Mouse (Mus musculus) embryonic facial prominence, embryonic 14.5 days (tissue): ENCODE measurements at regions not wholly inside any gene's neighbourhood (a gene's known extent, or its start where the extent isn't known, plus 50 kb on each side); places are given as distances from the start of the nearest gene placed in this dataset.

Experiments
- ATAC-seq: fragments of 200-750 bp; cut with Nextera tagmentation; 2 replicates; pipeline ENCODE4 v1.8.0; 2017; ENCODE audit warnings: low read depth, moderate number of reproducible peaks, moderate TSS enrichment
- DNase-seq: peaks from one replicate; pipeline ENCODE4 v3.0.0-alpha.2; 2015; ENCODE audit warnings: low spot score
- H3K27ac ChIP-seq: fragments of 300-500 bp; sonication (generic); replicated peaks from 2 replicates; pipeline ENCODE4 v1.5.1; 2014; ENCODE audit warnings: low read depth, mild to moderate bottlenecking, low read length, moderate library complexity
- H3K27me3 ChIP-seq: fragments of 300-500 bp; sonication (generic); replicated peaks from 2 replicates; pipeline ENCODE4 v1.6.1; 2014; ENCODE audit warnings: low read length; ENCODE audit not compliant: control insufficient read depth, insufficient read depth
- H3K36me3 ChIP-seq: fragments of 300-500 bp; sonication (generic); 2 replicates; pipeline ENCODE4 v1.6.1; 2014; ENCODE audit warnings: low read length, mixed read lengths; ENCODE audit not compliant: control insufficient read depth, insufficient read depth
- H3K4me1 ChIP-seq: fragments of 300-500 bp; sonication (generic); 2 replicates; pipeline ENCODE4 v1.6.1; 2014; ENCODE audit warnings: antibody characterized with exemption, low read length; ENCODE audit not compliant: control insufficient read depth, insufficient read depth
- H3K4me2 ChIP-seq: fragments of 300-500 bp; sonication (generic); 2 replicates; pipeline ENCODE4 v1.6.1; 2014; ENCODE audit warnings: low read depth, mild to moderate bottlenecking, low read length, moderate library complexity, mixed read lengths
- H3K4me3 ChIP-seq: fragments of 300-500 bp; sonication (generic); 2 replicates; pipeline ENCODE4 v1.5.1; 2014; ENCODE audit warnings: low read depth, mild to moderate bottlenecking, low read length
- H3K9ac ChIP-seq: fragments of 300-500 bp; sonication (generic); 2 replicates; pipeline ENCODE4 v1.6.1; 2014; ENCODE audit warnings: low read depth, mild to moderate bottlenecking, low read length, moderate library complexity, mixed read lengths
- H3K9me3 ChIP-seq: fragments of 300-500 bp; sonication (generic); 2 replicates; pipeline ENCODE4 v1.6.1; 2016; ENCODE audit warnings: low read length; ENCODE audit not compliant: control insufficient read depth
- WGBS: fragments of 180-500 bp; shearing (Covaris S2); extraction: QIAGEN DNeasy Blood & Tissue Kit; methylation state at CpG from one replicate; pipeline ENCODE4 v1.1.7; 2014; 5-methylcytosine and 5-hydroxymethylcytosine counted together

DNA sequence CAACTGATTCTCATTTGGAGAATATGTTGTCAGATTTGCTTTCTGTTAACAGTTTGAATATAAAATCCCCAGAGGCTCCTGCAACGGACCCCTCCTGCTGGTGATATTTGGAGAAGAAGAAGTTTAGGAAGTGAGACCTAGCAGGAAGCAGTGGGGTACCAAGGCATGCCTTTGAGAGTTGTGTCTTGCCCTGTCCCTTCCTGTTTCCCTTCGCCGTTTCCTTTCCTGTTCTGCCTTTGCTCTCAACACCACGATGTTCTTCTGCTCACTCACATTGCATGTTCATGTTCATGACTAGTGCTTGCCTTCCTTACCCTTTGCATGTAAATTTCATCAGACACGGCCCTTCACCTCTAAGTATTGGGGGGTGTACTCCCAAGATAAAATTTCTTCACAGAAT is 254.0 kb downstream of the Tle4 start:
- WGBS: 56% methylated on average over 5 of the region's 5 CpGs
- no peak overlapping the region for H3K9ac ChIP-seq
- ATAC-seq: no peak
- no peak overlapping the region for H3K27ac ChIP-seq
- no peak for DNase-seq
- H3K36me3 ChIP-seq: no peaks in the 10 kb centered on the region
- H3K9me3 ChIP-seq: no peaks in the 10 kb centered on the region
- no peaks in the 10 kb centered on the region for H3K4me1 ChIP-seq
- no peak overlapping the region for H3K4me3 ChIP-seq
- no peaks in the 10 kb centered on the region for H3K27me3 ChIP-seq
- no peak overlapping the region for H3K4me2 ChIP-seq

DNA sequence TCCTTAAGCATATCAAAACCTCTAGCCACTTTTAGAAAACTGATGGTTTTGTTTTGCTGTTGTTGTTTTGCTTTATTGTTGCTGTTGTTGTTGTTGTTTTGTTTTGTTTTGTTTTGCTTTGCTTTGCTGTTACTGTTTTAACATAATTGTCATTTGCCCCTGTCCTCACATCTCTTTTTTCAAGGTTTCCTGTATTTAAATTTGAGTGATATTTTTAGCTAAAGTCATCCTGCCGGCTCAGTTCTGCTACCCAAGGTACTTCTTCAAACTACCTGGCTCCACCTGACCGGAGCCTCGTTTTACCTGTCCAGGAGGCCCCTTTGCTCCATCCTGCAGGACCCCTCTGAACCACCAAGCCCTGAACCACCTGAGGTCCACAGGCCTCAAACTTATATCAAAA is 253.4 kb downstream of the Tle4 start:
- no peak for DNase-seq
- Histone ChIP-seq H3K9me3 (no peaks in the 10 kb centered on the region), H3K4me3 (no peak overlapping the region), H3K27me3 (no peaks in the 10 kb centered on the region), H3K4me2 (no peak overlapping the region), H3K36me3 (no peaks in the 10 kb centered on the region), H3K27ac (no peak overlapping the region), H3K4me1 (no peaks in the 10 kb centered on the region), H3K9ac (no peak overlapping the region)
- no peak for ATAC-seq
- WGBS: 87% methylated on average over 3 of the region's 3 CpGs

DNA sequence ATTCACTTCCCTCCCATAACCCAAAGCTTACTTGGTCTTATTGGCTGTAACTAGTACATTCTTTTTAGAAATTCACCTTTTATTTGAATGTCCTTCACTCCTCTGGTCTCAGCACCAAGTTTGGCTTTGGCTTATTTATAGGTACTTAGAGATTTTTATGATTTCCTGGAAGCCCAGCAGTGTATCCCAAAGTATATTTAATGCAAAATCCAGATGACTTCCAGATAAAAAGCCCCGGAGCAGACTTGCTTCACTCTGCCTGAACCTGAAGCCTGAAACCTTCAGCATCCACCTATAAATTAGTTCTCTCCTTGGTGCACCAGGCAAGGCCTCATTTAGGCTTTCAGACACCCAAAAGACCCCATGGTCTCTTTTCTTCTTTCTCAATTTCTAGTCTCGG is 250.8 kb downstream of the Tle4 start:
- Histone ChIP-seq H3K36me3 (no peaks in the 10 kb centered on the region), H3K9me3 (no peaks in the 10 kb centered on the region), H3K27ac (no peak overlapping the region), H3K4me1 (no peaks in the 10 kb centered on the region), H3K27me3 (no peaks in the 10 kb centered on the region), H3K4me2 (no peak overlapping the region), H3K9ac (no peak overlapping the region), H3K4me3 (no peak overlapping the region)
- ATAC-seq (no peak), DNase-seq (no peak)
- WGBS: 60% methylated on average over 2 of the region's 2 CpGs

DNA sequence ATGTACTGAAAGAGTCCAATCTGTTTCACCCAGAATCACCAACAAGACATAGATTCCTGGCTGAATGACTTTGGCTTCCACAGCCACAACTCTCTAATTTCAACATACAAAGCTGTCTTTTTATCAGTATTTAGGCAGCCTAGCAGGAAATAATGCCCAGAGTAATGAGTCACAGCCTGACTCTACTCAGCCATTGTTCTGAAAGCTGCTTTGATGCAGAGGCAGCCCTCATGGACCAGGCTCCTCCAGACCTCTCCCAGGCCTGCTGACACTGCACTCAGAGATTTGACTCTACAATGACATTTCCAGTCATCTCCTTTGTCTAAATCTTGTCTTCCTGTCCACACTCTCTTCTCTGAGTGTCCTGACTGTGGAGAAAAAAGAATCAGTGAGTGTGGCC is 250.4 kb downstream of the Tle4 start:
- no peak overlapping the region for H3K4me2 ChIP-seq
- no peaks in the 10 kb centered on the region for H3K27me3 ChIP-seq
- ATAC-seq (no peak), DNase-seq (no peak)
- no peaks in the 10 kb centered on the region for H3K4me1 ChIP-seq
- H3K36me3 ChIP-seq: no peaks in the 10 kb centered on the region
- H3K4me3 ChIP-seq: no peak overlapping the region
- H3K9ac ChIP-seq: no peak overlapping the region
- no peak overlapping the region for H3K27ac ChIP-seq
- no peaks in the 10 kb centered on the region for H3K9me3 ChIP-seq

DNA sequence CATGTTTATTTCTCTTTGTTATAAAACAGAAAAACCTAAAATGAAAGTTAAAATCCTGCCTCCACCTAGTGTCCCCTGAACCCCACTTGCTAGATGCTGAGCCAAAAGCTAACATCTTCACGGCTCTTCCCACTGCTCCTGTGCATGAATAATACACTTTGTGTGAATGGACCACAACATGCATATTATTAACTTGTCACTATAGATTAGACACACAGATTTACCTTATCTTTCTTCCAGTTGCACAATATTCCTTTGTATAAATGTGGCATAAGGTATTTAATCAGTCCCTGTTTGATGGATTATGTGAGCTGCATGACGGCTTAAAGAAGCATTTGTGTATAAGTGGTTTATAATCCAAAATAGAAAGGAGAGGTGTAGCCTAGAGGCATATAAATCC is 248.1 kb downstream of the Tle4 start:
- Histone ChIP-seq H3K9ac (no peak overlapping the region), H3K4me1 (no peaks in the 10 kb centered on the region), H3K4me2 (no peak overlapping the region), H3K36me3 (no peaks in the 10 kb centered on the region), H3K4me3 (no peak overlapping the region), H3K27me3 (no peaks in the 10 kb centered on the region), H3K27ac (no peak overlapping the region), H3K9me3 (no peaks in the 10 kb centered on the region)
- ATAC-seq (no peak), DNase-seq (no peak)
- WGBS: 79% methylated on average over 2 of the region's 2 CpGs

DNA sequence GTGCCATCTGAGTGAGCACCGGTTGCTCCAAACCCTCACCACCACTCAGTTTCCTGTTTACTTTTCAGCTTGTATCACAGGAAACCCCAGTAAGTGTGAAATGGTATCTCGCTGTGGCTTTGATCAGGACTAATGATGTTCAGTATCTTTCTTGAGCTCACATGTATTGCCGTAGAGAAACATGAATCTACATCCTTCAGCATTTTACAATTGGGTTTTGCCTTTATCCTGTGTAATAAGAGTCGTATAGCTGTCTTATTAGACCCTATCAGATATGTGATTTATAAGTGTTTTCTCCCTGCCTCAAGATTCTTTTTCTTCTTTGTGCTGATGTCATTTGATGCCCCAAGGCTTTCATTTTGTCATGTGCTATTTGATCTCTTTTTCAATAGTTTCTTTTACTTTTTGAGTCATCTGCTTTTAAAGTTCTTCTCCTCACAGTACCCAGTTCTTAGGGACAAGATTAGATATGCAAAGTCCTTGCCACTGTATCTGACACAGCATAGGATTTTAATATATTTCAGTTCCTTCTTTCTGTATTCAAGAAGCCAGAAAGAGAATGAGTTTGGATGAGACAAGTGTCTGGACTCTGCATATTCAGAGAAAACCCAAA is 246.0 kb downstream of the Tle4 start:
- 58% methylated on average over 4 of the region's 4 CpGs for WGBS
- no peaks in the 10 kb centered on the region for H3K36me3 ChIP-seq
- no peak overlapping the region for H3K4me3 ChIP-seq
- H3K4me2 ChIP-seq: no peak overlapping the region
- H3K9ac ChIP-seq: no peak overlapping the region
- ATAC-seq (no peak), DNase-seq (no peak)
- no peak overlapping the region for H3K27ac ChIP-seq
- H3K4me1 ChIP-seq: no peaks in the 10 kb centered on the region
- H3K27me3 ChIP-seq: no peaks in the 10 kb centered on the region
- no peaks in the 10 kb centered on the region for H3K9me3 ChIP-seq

DNA sequence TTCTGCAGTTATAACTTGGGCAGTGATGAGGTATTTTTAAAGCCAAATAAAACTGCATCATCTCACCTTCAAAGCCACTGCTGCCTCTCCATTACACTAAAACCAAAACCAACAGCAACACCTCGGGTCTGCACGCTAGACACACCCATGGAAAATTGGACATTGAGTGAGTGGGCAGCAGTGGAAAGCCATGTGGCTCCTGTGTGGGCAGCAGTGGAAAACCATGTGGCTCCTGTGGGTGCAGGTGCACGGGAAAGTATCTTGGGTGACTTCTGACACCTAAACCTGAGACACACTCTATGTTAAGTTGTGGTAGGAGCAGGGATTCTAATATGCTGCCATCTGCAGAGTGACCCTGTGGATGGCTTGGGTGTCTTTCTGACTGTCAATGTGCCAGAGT is 245.3 kb downstream of the Tle4 start:
- Histone ChIP-seq H3K4me1 (no peaks in the 10 kb centered on the region), H3K27me3 (no peaks in the 10 kb centered on the region), H3K4me3 (no peak overlapping the region), H3K9ac (no peak overlapping the region), H3K36me3 (no peaks in the 10 kb centered on the region), H3K27ac (no peak overlapping the region), H3K9me3 (no peaks in the 10 kb centered on the region), H3K4me2 (no peak overlapping the region)
- 89% methylated on average over 3 of the region's 3 CpGs for WGBS
- DNase-seq (no peak), ATAC-seq (no peak)

DNA sequence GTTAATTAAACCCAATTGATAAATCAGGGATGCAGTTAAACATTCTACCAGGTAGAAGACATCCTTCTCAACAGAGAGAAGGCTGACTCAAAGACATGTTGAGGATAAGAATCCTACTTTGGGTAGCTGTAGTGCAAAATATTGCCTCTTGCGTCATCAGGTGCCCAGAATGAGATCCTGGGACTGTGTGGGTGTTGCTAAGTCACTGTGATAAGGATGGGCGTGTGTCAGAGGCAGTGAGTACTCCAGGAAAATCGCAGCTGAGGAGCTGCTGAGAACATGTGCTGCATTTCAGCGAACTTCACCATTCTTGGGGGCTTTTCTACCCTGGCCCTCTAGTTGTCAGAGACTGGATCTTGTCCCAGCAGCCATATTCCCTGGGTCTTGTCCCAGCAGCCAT is 244.7 kb downstream of the Tle4 start:
- H3K36me3 ChIP-seq: no peaks in the 10 kb centered on the region
- no peak overlapping the region for H3K4me3 ChIP-seq
- no peak overlapping the region for H3K27ac ChIP-seq
- H3K27me3 ChIP-seq: no peaks in the 10 kb centered on the region
- WGBS: 89% methylated on average over 4 of the region's 4 CpGs
- no peak overlapping the region for H3K9ac ChIP-seq
- no peak overlapping the region for H3K4me2 ChIP-seq
- DNase-seq: no peak
- no peak for ATAC-seq
- H3K4me1 ChIP-seq: no peaks in the 10 kb centered on the region
- H3K9me3 ChIP-seq: no peaks in the 10 kb centered on the region

DNA sequence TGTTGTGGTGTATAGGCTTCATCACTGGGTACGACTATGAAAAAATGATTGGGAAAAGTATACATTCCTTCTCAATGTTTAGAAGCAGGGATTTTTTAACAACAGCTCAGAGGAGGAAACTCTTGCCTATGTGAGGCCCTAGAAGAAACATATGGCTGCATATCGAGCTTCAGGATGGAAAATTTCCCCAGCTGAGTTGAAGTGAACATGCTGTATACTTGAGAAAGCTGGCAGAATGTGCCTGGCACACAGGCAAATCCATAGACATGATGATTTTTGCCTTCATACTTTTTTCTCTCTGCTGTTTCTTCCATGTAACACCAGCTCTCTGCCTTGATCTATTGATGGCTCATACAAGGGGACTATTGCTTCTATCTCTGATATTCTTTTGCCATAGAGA is 242.7 kb downstream of the Tle4 start:
- no peak for ATAC-seq
- Histone ChIP-seq H3K4me2 (no peak overlapping the region), H3K9ac (no peak overlapping the region), H3K4me1 (no peaks in the 10 kb centered on the region), H3K36me3 (no peaks in the 10 kb centered on the region), H3K4me3 (no peak overlapping the region), H3K27ac (no peak overlapping the region), H3K9me3 (no peaks in the 10 kb centered on the region), H3K27me3 (no peaks in the 10 kb centered on the region)
- no peak for DNase-seq
- 81% methylated on average over 2 of the region's 2 CpGs for WGBS
